Mouse (Mus musculus) bone marrow macrophage, adult 2 months (primary cell): ENCODE measurements around the gene Retreg3.

Source experiments
- CTCF ChIP-seq: IDR thresholded peaks from 2 replicates; pipeline ENCODE4 v1.5.1; 2012; ENCODE audit warnings: low read depth, mild to moderate bottlenecking, low read length, moderate library complexity
- POLR2A ChIP-seq: IDR thresholded peaks from 2 replicates; pipeline ENCODE4 v1.6.1; 2012; ENCODE audit warnings: mild to moderate bottlenecking, low read depth, low read length, borderline replicate concordance

GRCm38 (mm10) chr11:101154648-101155047 is 35.0 kb upstream of the Retreg3 start:
- TF ChIP-seq POLR2A (no peak), CTCF (no peak)
